Mouse (Mus musculus) embryo, embryonic 9.5 days (tissue): Measurements from ENCODE around the gene Mrpl18.

Experiments
- DNase-seq: peaks from one replicate; pipeline ENCODE4 v3.0.0-alpha.2; 2017; ENCODE audit errors: extremely low spot score

Mrpl18 gene

DNA sequence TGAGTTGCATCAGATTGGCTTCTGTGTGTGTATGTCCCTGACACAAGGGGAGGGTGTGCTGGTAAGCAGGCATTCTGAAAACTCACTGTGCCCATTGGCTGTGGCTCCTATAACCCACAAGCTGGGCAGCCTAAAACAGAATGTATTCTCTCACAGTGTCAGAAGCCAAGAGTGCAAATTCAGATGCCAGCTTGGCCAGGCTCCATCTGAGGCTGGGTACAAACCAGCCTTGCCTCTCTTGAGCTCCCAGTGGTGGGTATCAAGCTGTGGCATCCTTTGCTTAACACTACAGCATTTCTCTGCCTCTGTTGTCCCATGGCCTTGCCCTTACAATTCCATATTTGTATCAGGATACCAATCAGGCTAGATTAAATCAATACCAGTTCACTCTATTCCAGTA is 52.0 kb downstream of the Mrpl18 start:
- no peak for DNase-seq
